Mouse (Mus musculus) left cerebral cortex, adult 11 months (tissue): ENCODE measurements around the gene Sned1.
"Not testable (repeated sequence)": the region's sequence is repeated elsewhere in the genome, so short reads cannot be mapped to it uniquely, and the experiment has no call there.

ENCODE experiments used
- DNase-seq: peaks from one replicate; pipeline ENCODE4 v3.0.0; 2022; ENCODE audit warnings: low spot score

Gene Sned1

GRCm38 (mm10) chr1:93229221-93229620 is 6.4 kb upstream of the Sned1 start:
- no peak for DNase-seq

GRCm38 (mm10) chr1:93229626-93230025 is 6.0 kb upstream of the Sned1 start:
- no peak for DNase-seq

GRCm38 (mm10) chr1:93236545-93236924 is 894 bp downstream of the Sned1 start:
- no peak for DNase-seq

- DNase-seq = no peak
These were observed 2.0 kb downstream of the Sned1 start for GRCm38 (mm10) chr1:93237676-93238075.

DNA sequence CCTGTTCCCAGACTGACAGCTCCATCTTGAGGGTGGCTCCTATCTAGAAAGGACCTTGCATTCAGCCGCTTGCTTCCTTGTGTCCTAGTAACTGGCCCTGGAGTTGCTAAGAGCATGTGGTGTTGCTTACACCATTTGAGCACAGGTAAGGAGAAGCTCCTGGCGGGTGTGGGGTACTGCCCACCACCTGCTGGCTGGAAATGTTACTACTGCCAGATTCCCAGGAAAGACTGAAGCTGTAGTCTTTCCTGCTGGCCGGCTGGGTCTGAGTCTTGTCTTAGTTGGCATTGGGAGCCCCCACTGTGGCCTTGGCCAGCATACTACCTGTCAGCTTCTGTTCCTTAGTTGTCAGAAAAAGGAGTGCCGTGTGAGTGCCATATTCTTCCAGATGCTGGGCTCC is 2.6 kb downstream of the Sned1 start:
- DNase-seq = no peak

- DNase-seq = no peak
These were observed 10.3 kb downstream of the Sned1 start for GRCm38 (mm10) chr1:93245936-93246335.

DNA sequence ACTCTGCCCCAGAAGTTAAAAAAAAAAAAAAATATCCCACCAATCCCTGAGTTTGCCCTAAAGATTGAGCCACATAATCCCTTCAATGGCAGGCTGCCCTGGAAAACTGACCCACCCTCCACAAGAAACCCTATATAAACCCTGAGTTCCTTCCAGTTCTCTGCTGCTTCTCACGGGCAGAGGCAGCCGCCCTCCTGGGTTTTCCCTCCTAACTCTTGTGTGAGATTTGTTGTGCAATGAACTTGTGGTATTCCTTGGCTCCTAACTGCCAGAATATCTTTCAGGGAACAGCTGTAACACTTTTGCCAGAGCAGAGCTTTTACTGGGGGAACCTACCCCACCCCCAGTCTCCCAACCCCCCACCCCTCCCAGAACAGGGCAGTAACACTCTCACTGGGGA is 16.9 kb downstream of the Sned1 start:
- no peak for DNase-seq

DNA sequence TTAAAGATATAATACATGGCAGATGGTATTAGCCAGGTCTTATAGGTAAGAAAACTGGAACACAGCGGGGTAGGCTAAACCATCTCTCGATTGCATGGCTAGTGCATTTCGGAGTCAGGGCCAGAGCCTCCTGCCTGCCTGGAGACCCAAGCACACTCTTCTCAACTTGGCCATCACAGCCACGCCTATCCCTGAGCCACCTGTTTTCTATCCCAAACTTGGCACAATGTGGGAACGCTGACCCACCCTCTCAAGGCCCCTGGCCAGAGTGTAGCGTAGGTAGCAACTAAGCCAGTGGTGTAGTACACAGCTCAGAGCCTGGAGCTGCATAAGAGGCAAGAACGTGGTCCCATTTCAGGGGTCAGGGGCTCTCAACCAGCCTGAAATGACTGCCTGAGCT is 20.1 kb downstream of the Sned1 start:
- no peak for DNase-seq

DNA sequence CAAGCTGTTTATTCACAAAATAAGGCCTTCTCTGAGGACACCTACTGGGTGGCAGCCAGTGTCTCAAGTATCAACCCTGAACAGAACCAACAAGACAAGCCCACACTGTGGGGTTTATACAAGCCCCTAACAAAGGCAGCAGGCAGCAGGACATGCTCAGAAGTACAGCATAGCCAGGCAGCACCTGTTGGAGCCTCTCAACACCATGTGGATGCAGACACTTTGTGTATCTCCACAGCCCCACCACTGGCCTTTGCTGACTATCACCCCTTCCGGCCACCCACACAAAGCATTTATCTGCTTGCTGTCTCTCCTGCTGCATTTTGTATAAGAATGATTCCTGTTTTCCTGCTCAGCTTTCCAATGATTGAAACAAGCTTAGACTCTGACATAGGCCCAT is 21.9 kb downstream of the Sned1 start:
- no peak for DNase-seq

DNA sequence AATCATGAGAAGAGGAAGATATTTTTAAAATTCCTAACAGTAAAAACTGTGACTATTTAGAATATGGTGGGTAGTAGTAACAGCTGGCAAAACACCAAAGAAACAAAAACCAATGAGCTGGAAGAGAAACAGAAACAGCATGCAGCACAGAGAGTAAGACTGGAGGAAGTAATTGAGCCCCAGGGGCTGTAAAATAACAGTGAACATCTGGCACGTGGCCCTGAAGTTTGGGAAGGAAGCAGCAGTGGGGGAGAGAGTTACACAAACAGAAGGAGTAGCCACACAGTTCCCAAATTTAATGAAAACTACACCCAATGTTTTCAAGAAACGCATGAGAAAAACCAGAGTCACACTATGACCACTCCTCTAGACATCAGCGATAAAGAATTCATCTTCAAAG is 31.6 kb downstream of the Sned1 start:
- no peak for DNase-seq

DNA sequence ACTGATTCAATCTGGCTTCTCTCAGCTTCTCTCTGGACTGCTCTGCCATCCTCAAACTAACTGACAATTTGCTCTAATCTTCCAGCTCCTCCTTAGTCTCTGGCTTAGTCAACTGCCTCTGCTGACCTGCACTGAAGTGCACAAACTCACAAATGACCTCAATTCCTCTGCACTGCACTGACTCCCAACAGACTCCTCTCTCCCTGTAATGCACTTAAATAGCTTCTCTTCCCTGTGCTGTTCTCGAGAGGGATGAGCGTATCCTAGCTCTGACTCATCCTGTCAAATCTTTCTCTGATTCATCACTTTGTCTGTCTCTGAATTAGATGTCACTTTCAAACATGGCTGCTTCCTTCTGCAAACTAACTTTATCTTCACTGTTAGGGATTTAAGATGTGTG is 32.6 kb downstream of the Sned1 start:
- DNase-seq = no peak

- DNase-seq = no peak
These were observed 35.0 kb downstream of the Sned1 start for GRCm38 (mm10) chr1:93270516-93271240.

DNA sequence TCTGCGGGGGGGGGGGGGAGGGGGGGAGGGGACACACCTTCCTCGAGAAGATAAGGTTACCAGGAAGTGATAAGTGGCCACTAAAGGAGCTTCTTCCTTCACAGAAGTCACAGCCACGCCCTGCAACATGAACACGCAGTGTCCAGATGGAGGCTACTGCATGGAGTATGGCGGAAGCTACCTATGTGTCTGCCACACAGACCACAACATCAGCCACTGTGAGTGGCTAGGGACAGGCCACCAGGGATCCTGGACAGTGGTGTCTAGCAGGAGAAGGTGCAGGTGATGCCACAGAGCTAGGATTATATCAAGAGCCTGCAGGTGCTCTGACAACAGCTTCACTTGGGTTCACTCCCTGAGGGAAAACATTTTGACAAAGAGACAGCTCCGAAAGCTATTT is 36.1 kb downstream of the Sned1 start:
- DNase-seq = no peak

GRCm38 (mm10) chr1:93272409-93272821 is 36.8 kb downstream of the Sned1 start:
- no peak for DNase-seq

DNA sequence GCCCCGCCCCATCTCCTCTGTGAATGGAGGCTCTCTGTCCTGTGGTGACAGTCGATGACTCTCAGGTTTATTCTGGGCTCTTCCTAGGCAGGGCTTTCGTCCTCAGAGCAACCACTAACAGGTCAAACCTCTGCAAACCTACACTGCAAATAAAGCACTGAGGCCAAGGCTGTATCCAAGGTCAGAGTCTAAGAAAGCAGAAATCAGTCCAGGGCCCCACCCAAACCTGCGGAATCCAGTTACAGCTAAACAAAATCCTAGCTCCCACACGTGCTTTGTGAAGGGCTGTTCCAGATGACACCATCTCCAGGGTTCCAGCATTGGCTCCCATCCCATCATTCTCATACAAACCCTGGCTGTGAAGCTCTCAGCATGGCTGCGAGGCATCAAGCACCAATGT is 39.9 kb downstream of the Sned1 start:
- no peak for DNase-seq

- no peak for DNase-seq
These were observed 41.4 kb downstream of the Sned1 start for GRCm38 (mm10) chr1:93277041-93277440.

- DNase-seq = no peak
These were observed 54.1 kb downstream of the Sned1 start for GRCm38 (mm10) chr1:93289678-93290214.

- DNase-seq = no peak
These were observed 55.3 kb downstream of the Sned1 start for GRCm38 (mm10) chr1:93290956-93291355.

DNA sequence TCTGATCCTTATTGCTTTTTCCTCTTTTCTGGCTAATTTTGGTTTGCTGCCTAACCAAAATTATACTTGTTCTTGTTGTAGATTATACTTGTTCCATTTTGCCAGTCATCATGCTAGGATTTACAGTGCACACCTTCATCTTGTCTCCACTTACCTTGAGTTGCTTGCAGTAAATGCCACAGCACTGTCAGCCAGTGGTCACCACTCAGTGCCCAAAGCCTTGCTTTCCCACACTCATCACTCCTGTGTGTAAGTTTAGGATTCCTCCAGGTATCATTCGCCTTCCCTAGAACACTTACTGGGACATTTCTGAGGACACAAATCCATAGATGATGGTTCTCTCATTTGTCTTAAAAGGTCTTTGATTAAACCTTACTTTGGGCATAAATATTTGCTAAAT is 56.0 kb downstream of the Sned1 start:
- no peak for DNase-seq

GRCm38 (mm10) chr1:93292006-93292405 is 56.4 kb downstream of the Sned1 start:
- no peak for DNase-seq

- DNase-seq = not testable (repeated sequence)
These were observed 58.9 kb downstream of the Sned1 start for GRCm38 (mm10) chr1:93294491-93294890.

- DNase-seq = no peak
These were observed 64.2 kb downstream of the Sned1 start for GRCm38 (mm10) chr1:93299791-93300190.

- DNase-seq = no peak
These were observed 64.9 kb downstream of the Sned1 start for GRCm38 (mm10) chr1:93300578-93300977.
